Mouse (Mus musculus) MEL (cell line): ENCODE measurements at regions not wholly inside any gene's neighbourhood (a gene's known extent, or its start where the extent isn't known, plus 50 kb on each side); places are given as distances from the start of the nearest gene placed in this dataset.

Source experiments
- DNase-seq: peaks from one replicate; pipeline ENCODE4 v3.0.0; 2011; ENCODE audit warnings: low read depth, low spot score
- H3K27ac ChIP-seq: 2 replicates; pipeline ENCODE4 v1.5.1; 2012; ENCODE audit warnings: low read depth, mild to moderate bottlenecking, control low read depth, low read length, moderate library complexity; ENCODE audit not compliant: control insufficient read depth
- H3K27me3 ChIP-seq, 2 experiments: fragments of 150-350 bp in 1 of 2; sonication (generic) in 1 of 2; 2 replicates each; pipeline ENCODE4 v1.6.1; 2012; ENCODE audit warnings: low read length in 2 of 2, mild to moderate bottlenecking in 2 of 2, improper control_type of control experiment in 1 of 2, moderate library complexity in 1 of 2; ENCODE audit not compliant: insufficient read depth in 2 of 2, control insufficient read depth in 1 of 2
- H3K36me3 ChIP-seq, 2 experiments: 2 replicates each; pipeline ENCODE4 v1.6.1; 2012 to 2014; ENCODE audit warnings: low read length in 2 of 2, improper control_type of control experiment in 1 of 2, inconsistent platforms in 1 of 2, mild to moderate bottlenecking in 1 of 2; ENCODE audit not compliant: insufficient read depth in 2 of 2, control insufficient read depth in 1 of 2
- H3K4me1 ChIP-seq, 2 experiments: fragments of 150-350 bp in 1 of 2; sonication (generic) in 1 of 2; 2 replicates each; pipeline ENCODE4 v1.6.1; 2012; ENCODE audit warnings: low read length in 2 of 2, improper control_type of control experiment in 1 of 2, mild to moderate bottlenecking in 1 of 2; ENCODE audit not compliant: insufficient read depth in 2 of 2, control insufficient read depth in 1 of 2
- H3K4me3 ChIP-seq, 2 experiments: fragments of 150-350 bp in 1 of 2; sonication (generic) in 1 of 2; 2 replicates each; pipeline ENCODE4 v1.5.1; 2012; ENCODE audit warnings: low read depth in 2 of 2, low read length in 2 of 2, mild to moderate bottlenecking in 2 of 2, moderate library complexity in 2 of 2, control low read depth in 1 of 2, improper control_type of control experiment in 1 of 2; ENCODE audit not compliant: control insufficient read depth in 1 of 2, insufficient read depth in 1 of 2
- H3K79me2 ChIP-seq: 2 replicates; pipeline ENCODE4 v1.6.1; 2012; ENCODE audit warnings: mild to moderate bottlenecking, low read length, moderate library complexity; ENCODE audit not compliant: control insufficient read depth, poor library complexity, insufficient read depth
- H3K9ac ChIP-seq: 2 replicates; pipeline ENCODE4 v1.6.1; 2012; ENCODE audit warnings: low read depth, mild to moderate bottlenecking, control low read depth, low read length, moderate library complexity; ENCODE audit not compliant: control insufficient read depth, poor library complexity, severe bottlenecking
- H3K9me3 ChIP-seq: fragments of 150-350 bp; sonication (generic); replicated peaks from 2 replicates; pipeline ENCODE4 v1.6.1; 2012; ENCODE audit warnings: mild to moderate bottlenecking, low read length, improper control_type of control experiment, moderate library complexity; ENCODE audit not compliant: insufficient read depth
- CHD1 ChIP-seq: IDR thresholded peaks from 2 replicates; pipeline ENCODE4 v1.6.1; 2012; ENCODE audit warnings: low read depth, mild to moderate bottlenecking, inconsistent platforms, low read length, improper control_type of control experiment
- CHD2 ChIP-seq: IDR thresholded peaks from 2 replicates; pipeline ENCODE4 v1.6.1; 2011; ENCODE audit warnings: low read length, improper control_type of control experiment
- E2F4 ChIP-seq: IDR thresholded peaks from 2 replicates; pipeline ENCODE4 v1.6.1; 2011; ENCODE audit warnings: low read depth, low read length, improper control_type of control experiment, borderline replicate concordance
- ELF1 ChIP-seq: IDR thresholded peaks from 2 replicates; pipeline ENCODE4 v1.6.1; 2014; ENCODE audit warnings: low read depth, mild to moderate bottlenecking, inconsistent platforms, low read length, improper control_type of control experiment, moderate library complexity
- GABPA ChIP-seq: IDR thresholded peaks from 2 replicates; pipeline ENCODE4 v1.6.1; 2012; ENCODE audit warnings: low read depth, mild to moderate bottlenecking, inconsistent platforms, low read length, improper control_type of control experiment, moderate library complexity
- GATA1 ChIP-seq: IDR thresholded peaks from 2 replicates; pipeline ENCODE4 v1.6.1; 2011; ENCODE audit warnings: low read depth, low read length, improper control_type of control experiment
- HCFC1 ChIP-seq: IDR thresholded peaks from 2 replicates; pipeline ENCODE4 v1.6.1; 2012; ENCODE audit warnings: low read depth, mild to moderate bottlenecking, inconsistent platforms, low read length, improper control_type of control experiment, moderate library complexity
- KAT2A ChIP-seq: conservative IDR thresholded peaks from 2 replicates; pipeline ENCODE4 v1.6.1; 2012; ENCODE audit warnings: low read depth, low read length, improper control_type of control experiment, inconsistent platforms
- MAFK ChIP-seq: IDR thresholded peaks from 2 replicates; pipeline ENCODE4 v1.6.1; 2011; ENCODE audit warnings: low read depth, mild to moderate bottlenecking, low read length, improper control_type of control experiment, borderline replicate concordance
- MAX ChIP-seq: IDR thresholded peaks from 2 replicates; pipeline ENCODE4 v1.6.1; 2011; ENCODE audit warnings: low read length, improper control_type of control experiment
- MAZ ChIP-seq: IDR thresholded peaks from 2 replicates; pipeline ENCODE4 v1.6.1; 2012; ENCODE audit warnings: low read depth, mild to moderate bottlenecking, inconsistent platforms, low read length, improper control_type of control experiment
- NELFE ChIP-seq: IDR thresholded peaks from 2 replicates; pipeline ENCODE4 v1.6.1; 2011; ENCODE audit warnings: low read depth, low read length, improper control_type of control experiment
- NRF1 ChIP-seq: IDR thresholded peaks from 2 replicates; pipeline ENCODE4 v1.6.1; 2014; ENCODE audit warnings: low read depth, mild to moderate bottlenecking, inconsistent platforms, low read length, improper control_type of control experiment, moderate library complexity; ENCODE audit not compliant: poor library complexity, insufficient read depth, severe bottlenecking
- RAD21 ChIP-seq: IDR thresholded peaks from 2 replicates; pipeline ENCODE4 v1.6.1; 2011; ENCODE audit warnings: mild to moderate bottlenecking, low read depth, low read length, improper control_type of control experiment
- TAL1 ChIP-seq: IDR thresholded peaks from 2 replicates; pipeline ENCODE4 v1.6.1; 2012; ENCODE audit warnings: mild to moderate bottlenecking, inconsistent platforms, low read length, moderate library complexity, mixed read lengths
- TCF12 ChIP-seq: IDR thresholded peaks from 2 replicates; pipeline ENCODE4 v1.6.1; 2014; ENCODE audit warnings: low read depth, mild to moderate bottlenecking, inconsistent platforms, low read length, improper control_type of control experiment, moderate library complexity
- UBTF ChIP-seq: IDR thresholded peaks from 2 replicates; pipeline ENCODE4 v1.6.1; 2012; ENCODE audit warnings: low read depth, mild to moderate bottlenecking, inconsistent platforms, low read length, improper control_type of control experiment, moderate library complexity, borderline replicate concordance; ENCODE audit not compliant: insufficient read depth
- USF1 ChIP-seq: IDR thresholded peaks from 2 replicates; pipeline ENCODE4 v1.6.1; 2014; ENCODE audit warnings: low read depth, mild to moderate bottlenecking, inconsistent platforms, low read length, improper control_type of control experiment, moderate library complexity
- USF2 ChIP-seq, 2 experiments: IDR thresholded peaks; 2 replicates each; pipeline ENCODE4 v1.6.1; 2011 to 2012; ENCODE audit warnings: improper control_type of control experiment in 2 of 2, low read length in 2 of 2, borderline replicate concordance in 1 of 2, inconsistent platforms in 1 of 2, low read depth in 1 of 2, mild to moderate bottlenecking in 1 of 2; ENCODE audit not compliant: insufficient read depth in 1 of 2
- ZKSCAN1 ChIP-seq: IDR thresholded peaks from 2 replicates; pipeline ENCODE4 v1.6.1; 2012; ENCODE audit warnings: low read depth, mild to moderate bottlenecking, inconsistent platforms, low read length, improper control_type of control experiment, moderate library complexity
- ZMIZ1 ChIP-seq: IDR thresholded peaks from 2 replicates; pipeline ENCODE4 v1.6.1; 2012; ENCODE audit warnings: low read depth, mild to moderate bottlenecking, inconsistent platforms, low read length, improper control_type of control experiment, moderate library complexity

- Histone ChIP-seq H3K27ac (no peak overlapping the region), H3K9me3 (no peaks in the 10 kb centered on the region), H3K4me3 (no peak overlapping the region), H3K27me3 (no peaks in the 10 kb centered on the region), H3K4me1 (no peaks in the 10 kb centered on the region), H3K36me3 (peaks cover 0 to 8% of the 10 kb centered on the region in 2 experiments; a peak in 2 of 4 replicates), H3K9ac (no peak overlapping the region), H3K79me2 (no peaks in the 10 kb centered on the region)
- no peak for TF ChIP-seq USF2 (IDR thresholded peaks at IDR 0.05; ENCODE audit: borderline replicate concordance in 1 of 2, insufficient read depth in 1 of 2, low read depth in 1 of 2, low read length in 2 of 2)
- TF ChIP-seq RAD21 = no peak
- no peak for TF ChIP-seq MAFK
- TF ChIP-seq GATA1 = no peak
- no peak for TF ChIP-seq GABPA
- no peak for TF ChIP-seq CHD2
- TF ChIP-seq ZKSCAN1 = no peak
- no peak for TF ChIP-seq TAL1
- no peak for DNase-seq
These were observed 132.0 kb upstream of the Kiz start for GRCm38 (mm10) chr2:146723671-146724070.

- Histone ChIP-seq H3K36me3 (peaks cover 0 to 12% of the 10 kb centered on the region in 2 experiments; a peak in 2 of 4 replicates), H3K4me3 (no peak overlapping the region), H3K9ac (no peak overlapping the region), H3K79me2 (no peaks in the 10 kb centered on the region), H3K9me3 (no peaks in the 10 kb centered on the region), H3K4me1 (peaks cover 0 to 4% of the 10 kb centered on the region in 2 experiments; a peak in 3 of 4 replicates), H3K27ac (no peak overlapping the region), H3K27me3 (no peaks in the 10 kb centered on the region)
- TF ChIP-seq NELFE = no peak
- no peak for TF ChIP-seq MAZ
- TF ChIP-seq USF1 = no peak
- no peak for TF ChIP-seq E2F4
- TF ChIP-seq HCFC1 = no peak
- no peak for TF ChIP-seq ZMIZ1
- TF ChIP-seq NRF1 = no peak
- no peak for TF ChIP-seq CHD1
- no peak for TF ChIP-seq ELF1
- no peak for TF ChIP-seq UBTF
- TF ChIP-seq MAX = no peak
- TF ChIP-seq TAL1 = no peak
- TF ChIP-seq KAT2A = no peak
- TF ChIP-seq TCF12 = no peak
- DNase-seq = no peak
These were observed 131.5 kb upstream of the Kiz start for GRCm38 (mm10) chr2:146724142-146724679.
